Mouse (Mus musculus) hindbrain, postnatal 0 days (tissue): ENCODE results near the gene Gm9887. TPM values are rescaled to one million over a fixed set of nuclear protein-coding genes. Genes with fewer than 3 reads are reported as not detected.
"Not testable (repeated sequence)": the region's sequence is repeated elsewhere in the genome, so short reads cannot be mapped to it uniquely, and the experiment has no call there.

ENCODE experiments used
- ATAC-seq: fragments of 200-750 bp; cut with Nextera tagmentation; 2 replicates; pipeline ENCODE4 v1.8.0; 2017; ENCODE audit warnings: mild to moderate bottlenecking, moderate TSS enrichment, moderate library complexity
- DNase-seq: peaks from one replicate; pipeline ENCODE4 v3.0.0-alpha.2; 2015; ENCODE audit warnings: low spot score
- H3K27ac ChIP-seq: fragments of 300-500 bp; sonication (generic); 2 replicates; pipeline ENCODE4 v1.5.1; 2014; ENCODE audit warnings: mild to moderate bottlenecking
- H3K27me3 ChIP-seq: fragments of 300-500 bp; sonication (generic); 2 replicates; pipeline ENCODE4 v1.6.1; 2014; ENCODE audit warnings: low read length, mixed read lengths; ENCODE audit not compliant: insufficient read depth
- H3K36me3 ChIP-seq: fragments of 300-500 bp; sonication (generic); 2 replicates; pipeline ENCODE4 v1.6.1; 2014; ENCODE audit warnings: low read length, mixed read lengths; ENCODE audit not compliant: insufficient read depth
- H3K4me1 ChIP-seq: fragments of 300-500 bp; sonication (generic); 2 replicates; pipeline ENCODE4 v1.6.1; 2014; ENCODE audit warnings: antibody characterized with exemption, low read length, mixed read lengths; ENCODE audit not compliant: insufficient read depth
- H3K4me2 ChIP-seq: fragments of 300-500 bp; sonication (generic); 2 replicates; pipeline ENCODE4 v1.6.1; 2014; ENCODE audit warnings: low read depth, mild to moderate bottlenecking, low read length, moderate library complexity, mixed read lengths
- H3K4me3 ChIP-seq: fragments of 300-500 bp; sonication (generic); 2 replicates; pipeline ENCODE4 v1.5.1; 2014; ENCODE audit warnings: low read length
- H3K9ac ChIP-seq: fragments of 300-500 bp; sonication (generic); replicated peaks from 2 replicates; pipeline ENCODE4 v1.6.1; 2014; ENCODE audit warnings: mild to moderate bottlenecking, low read length, moderate library complexity, mixed read lengths
- H3K9me3 ChIP-seq: fragments of 300-500 bp; sonication (generic); 2 replicates; pipeline ENCODE4 v1.6.1; 2016; ENCODE audit warnings: low read length, mixed read lengths
- CTCF ChIP-seq: IDR thresholded peaks from 2 replicates; pipeline ENCODE4 v1.5.1; 2016; ENCODE audit warnings: antibody characterized with exemption, control low read depth, low read depth
- WGBS: fragments of 180-500 bp; shearing (Covaris S2); extraction: QIAGEN DNeasy Blood & Tissue Kit; methylation state at CpG from one replicate; pipeline ENCODE4 v1.1.7; 2014; 5-methylcytosine and 5-hydroxymethylcytosine counted together
- polyA plus RNA-seq: library from polyadenylated mRNA; unstranded; fragments of >200 nt; fragmentation: Nextera tagmentation; extraction: Ambion mirVana; gene quantifications from 2 replicates; pipeline ENCODE4 v1.2.1, GENCODE M21; 2015
- total RNA-seq: library from RNA; depleted of rRNA; stranded (reverse); fragments of >200 nt; gene quantifications from 2 replicates; pipeline ENCODE4 v1.2.3, GENCODE M21; 2014

Gm9887 gene
- total and polyA plus RNA-seq, 2 experiments from 2014 or later: 1.5 TPM; not detected in 1

- no peaks in the 10 kb centered on the region for H3K27me3 ChIP-seq
- H3K4me1 ChIP-seq: no peaks in the 10 kb centered on the region
- H3K27ac ChIP-seq: no peak overlapping the region
- no peaks in the 10 kb centered on the region for H3K36me3 ChIP-seq
- DNase-seq (peak; percentile 16), ATAC-seq (no peak)
- no peak overlapping the region for H3K4me3 ChIP-seq
- TF ChIP-seq CTCF: peak; percentile 54
- H3K9ac ChIP-seq: no peak overlapping the region
- no peaks in the 10 kb centered on the region for H3K9me3 ChIP-seq
- H3K4me2 ChIP-seq: no peak overlapping the region
Measured at GRCm38 (mm10) chr12:69366424-69366823, 5.8 kb downstream of the Gm9887 start.

- no peak overlapping the region for H3K4me3 ChIP-seq
- 78% methylated on average over 7 of the region's 7 CpGs for WGBS
- no peak overlapping the region for H3K9ac ChIP-seq
- no peak overlapping the region for H3K27ac ChIP-seq
- H3K9me3 ChIP-seq: no peaks in the 10 kb centered on the region
- H3K27me3 ChIP-seq: no peaks in the 10 kb centered on the region
- H3K4me2 ChIP-seq: no peak overlapping the region
- ATAC-seq: no peak
- no peaks in the 10 kb centered on the region for H3K36me3 ChIP-seq
- no peaks in the 10 kb centered on the region for H3K4me1 ChIP-seq
- no peak for DNase-seq
- TF ChIP-seq CTCF: no peak
Measured at GRCm38 (mm10) chr12:69365757-69366156, 6.5 kb downstream of the Gm9887 start.

GRCm38 (mm10) chr12:69363899-69364762 lies 8.1 kb downstream of the Gm9887 start:
- no peak for ATAC-seq
- Histone ChIP-seq H3K9ac (peak overlapping the region; percentile 45), H3K4me2 (peak overlapping the region; percentile 87), H3K27ac (peak overlapping the region; percentile 68), H3K4me1 (no peaks in the 10 kb centered on the region), H3K9me3 (no peaks in the 10 kb centered on the region), H3K4me3 (peak overlapping the region; percentile 53), H3K36me3 (no peaks in the 10 kb centered on the region), H3K27me3 (no peaks in the 10 kb centered on the region)
- TF ChIP-seq CTCF: peak; percentile 51
- 4% methylated on average over 32 of the region's 32 CpGs for WGBS
- DNase-seq: peak; percentile 59

GRCm38 (mm10) chr12:69363110-69363509 lies 9.1 kb downstream of the Gm9887 start:
- DNase-seq, H3K36me3 ChIP-seq, H3K4me2 ChIP-seq, H3K4me1 ChIP-seq, ATAC-seq, H3K27me3 ChIP-seq, H3K27ac ChIP-seq, H3K9ac ChIP-seq, H3K4me3 ChIP-seq, H3K9me3 ChIP-seq: not testable (repeated sequence)
- 97% methylated on average over 7 of the region's 7 CpGs for WGBS

- no peak for TF ChIP-seq CTCF
- Histone ChIP-seq H3K36me3 (no peaks in the 10 kb centered on the region), H3K9me3 (no peaks in the 10 kb centered on the region), H3K4me3 (peak overlapping the region; percentile 53; the same call in 1 of the 2 replicates), H3K4me1 (no peaks in the 10 kb centered on the region), H3K9ac (no peak overlapping the region), H3K27me3 (no peaks in the 10 kb centered on the region), H3K4me2 (peak overlapping the region; percentile 76; the same call in 1 of the 2 replicates), H3K27ac (no peak overlapping the region)
- ATAC-seq (no peak), DNase-seq (no peak)
- 47% methylated on average over 4 of the region's 4 CpGs for WGBS
Measured at GRCm38 (mm10) chr12:69362388-69362787, 9.9 kb downstream of the Gm9887 start.

GRCm38 (mm10) chr12:69361919-69362318 lies 10.3 kb downstream of the Gm9887 start:
- ATAC-seq: no peak
- H3K36me3 ChIP-seq: no peaks in the 10 kb centered on the region
- H3K4me2 ChIP-seq: peak overlapping the region; percentile 76
- peak overlapping the region; percentile 85 for H3K27ac ChIP-seq
- H3K4me1 ChIP-seq: no peaks in the 10 kb centered on the region
- H3K27me3 ChIP-seq: no peaks in the 10 kb centered on the region
- H3K4me3 ChIP-seq: peak overlapping the region; percentile 53
- peak overlapping the region; percentile 54 for H3K9ac ChIP-seq
- no peaks in the 10 kb centered on the region for H3K9me3 ChIP-seq
- no peak for DNase-seq
- TF ChIP-seq CTCF: no peak
- WGBS: 4% methylated on average over 10 of the region's 10 CpGs

GRCm38 (mm10) chr12:69360997-69361899 lies 11.0 kb downstream of the Gm9887 start:
- Histone ChIP-seq H3K4me2 (peak overlapping the region; percentile 76), H3K9ac (peak overlapping the region; percentile 54), H3K4me3 (peak overlapping the region; percentile 53), H3K27ac (peak overlapping the region; percentile 85)
- H3K36me3 ChIP-seq, H3K27me3 ChIP-seq, H3K9me3 ChIP-seq, H3K4me1 ChIP-seq: not testable (repeated sequence)
- ATAC-seq (peak; percentile 97), DNase-seq (peak; percentile 98)
- under 1% methylated on average over 36 of the region's 50 CpGs for WGBS
